Mouse (Mus musculus) lung, postnatal 0 days (tissue): ENCODE measurements around the gene Tnfaip3.

Experiments used
- CTCF ChIP-seq: IDR thresholded peaks from 2 replicates; pipeline ENCODE4 v1.5.1; 2016; ENCODE audit warnings: antibody characterized with exemption, mild to moderate bottlenecking
- EP300 ChIP-seq: IDR thresholded peaks from 2 replicates; pipeline ENCODE4 v1.6.1; 2016; ENCODE audit warnings: antibody characterized with exemption, mild to moderate bottlenecking, control low read depth

DNA sequence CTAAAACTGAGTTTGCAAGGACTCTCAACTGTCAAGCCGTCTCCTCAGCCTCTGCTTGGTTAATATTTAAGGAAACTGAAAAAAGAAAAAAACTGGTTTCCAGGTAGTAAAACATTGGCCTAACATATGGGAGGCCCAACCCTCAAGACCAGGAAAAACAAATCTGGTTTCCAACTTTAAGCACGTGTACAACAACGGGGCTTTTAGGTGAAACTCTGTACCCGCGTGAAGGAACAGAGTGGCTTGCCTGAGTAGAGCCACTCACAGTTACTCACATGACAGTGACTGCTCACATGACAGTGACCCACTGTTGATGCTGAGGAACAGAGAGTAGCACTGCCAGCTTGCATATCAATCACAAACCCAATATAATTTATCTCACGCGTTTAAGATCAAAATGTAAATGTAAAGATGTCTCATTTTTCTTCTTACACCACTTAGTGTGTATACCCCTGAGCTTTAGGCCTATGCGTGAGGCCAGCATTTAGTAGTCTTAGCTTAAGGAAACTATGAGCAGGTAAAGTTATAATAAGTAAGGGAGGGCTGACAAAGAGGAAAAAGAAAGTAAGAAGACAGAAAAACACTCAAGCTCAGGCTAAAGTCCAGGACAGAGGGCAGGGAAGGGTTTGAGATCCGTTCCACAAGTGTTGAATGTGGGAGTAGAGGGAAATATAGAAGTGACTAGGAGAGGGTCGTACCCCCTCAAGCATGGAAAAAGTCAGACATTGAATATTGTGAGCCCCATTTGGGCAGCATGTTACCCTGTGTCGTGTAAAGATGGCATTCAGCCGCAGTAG lies 19.8 kb downstream of the Tnfaip3 start:
- TF ChIP-seq CTCF: no peak
- no peak for TF ChIP-seq EP300
